Mouse (Mus musculus): Measurements from ENCODE around the gene Fryl. TPM values are rescaled to one million over a fixed set of nuclear protein-coding genes. Genes with fewer than 3 reads are reported as not detected.

Gene Fryl
- polyA plus RNA-seq, 1 experiment from 2014 or later = 32.4 TPM

Other genes starting within 250 kb of the Fryl start
- gene Slc10a4, start 249.7 kb downstream of the Fryl start, polyA plus RNA-seq (2014; fragmentation: Nextera tagmentation; extraction: Ambion mirVana) = 15.6 and 16.5 TPM in 2 replicates
- 196 and 211 TPM in 2 replicates for gene Ociad1, start 36.2 kb upstream of the Fryl start, polyA plus RNA-seq (2014; fragmentation: Nextera tagmentation; extraction: Ambion mirVana)
- gene Ociad2, start 84.4 kb upstream of the Fryl start, polyA plus RNA-seq (2014; fragmentation: Nextera tagmentation; extraction: Ambion mirVana) = 14.5 and 20.3 TPM in 2 replicates
- 0.26 TPM in 1 of 2 replicates, not detected in the other for gene Cwh43, start 149.5 kb upstream of the Fryl start, polyA plus RNA-seq (2014; fragmentation: Nextera tagmentation; extraction: Ambion mirVana)
- gene Dcun1d4, start 224.4 kb upstream of the Fryl start, polyA plus RNA-seq (2014; fragmentation: Nextera tagmentation; extraction: Ambion mirVana) = 52.8 and 55.4 TPM in 2 replicates

All from forebrain, embryonic 14.5 days (tissue).